Mouse (Mus musculus) myocyte (in vitro differentiated cells): Measurements from ENCODE around the gene Gm10382. TPM values are rescaled to one million over a fixed set of nuclear protein-coding genes. Genes with fewer than 3 reads are reported as not detected.

Experiments
- H3K27me3 ChIP-seq: one replicate; pipeline ENCODE4 v1.6.1; 2011; ENCODE audit not compliant: control insufficient read depth, insufficient read depth, insufficient read length
- H3K36me3 ChIP-seq: one replicate; pipeline ENCODE4 v1.6.1; 2011; ENCODE audit not compliant: control insufficient read depth, insufficient read depth
- H3K4me2 ChIP-seq: one replicate; pipeline ENCODE4 v1.6.1; 2011; ENCODE audit warnings: low read depth, control low read depth
- H3K4me3 ChIP-seq: one replicate; pipeline ENCODE4 v1.5.1; 2011; ENCODE audit warnings: mild to moderate bottlenecking, control low read depth, moderate library complexity
- H3K79me2 ChIP-seq: one replicate; pipeline ENCODE4 v1.6.1; 2011; ENCODE audit not compliant: control insufficient read depth, insufficient read depth
- H3ac ChIP-seq: one replicate; pipeline ENCODE4 v1.6.1; 2011; ENCODE audit not compliant: control insufficient read depth, insufficient read length
- CEBPB ChIP-seq: IDR thresholded peaks from 2 replicates; pipeline ENCODE4 v1.6.1; 2011; ENCODE audit warnings: mild to moderate bottlenecking, moderate library complexity; ENCODE audit not compliant: poor library complexity, insufficient read depth, severe bottlenecking
- E2F4 ChIP-seq: IDR thresholded peaks from one replicate; pipeline ENCODE4 v1.6.1; 2011; ENCODE audit warnings: mild to moderate bottlenecking, control low read depth, moderate library complexity; ENCODE audit not compliant: insufficient read depth
- MAX ChIP-seq: IDR thresholded peaks from one replicate; pipeline ENCODE4 v1.6.1; 2011; ENCODE audit warnings: low read depth, mild to moderate bottlenecking, control low read depth
- MYOD1 ChIP-seq, 3 experiments: IDR thresholded peaks; one replicate each; pipeline ENCODE4 v1.6.1; 2011; ENCODE audit warnings: control low read depth in 2 of 3, low read depth in 2 of 3, mild to moderate bottlenecking in 2 of 3, moderate library complexity in 1 of 3; ENCODE audit not compliant: insufficient read length in 2 of 3, control insufficient read depth in 1 of 3
- MYOG ChIP-seq, 3 experiments: IDR thresholded peaks; one replicate each; pipeline ENCODE4 v1.6.1; 2011; ENCODE audit warnings: control low read depth in 2 of 3, low read depth in 2 of 3, mild to moderate bottlenecking in 2 of 3; ENCODE audit not compliant: insufficient read length in 2 of 3, control insufficient read depth in 1 of 3, insufficient read depth in 1 of 3
- POLR2A ChIP-seq: IDR thresholded peaks from one replicate; pipeline ENCODE4 v1.6.1; 2011; ENCODE audit warnings: low read depth, mild to moderate bottlenecking, control low read depth, moderate library complexity; ENCODE audit not compliant: insufficient read length
- POLR2AphosphoS2 ChIP-seq: IDR thresholded peaks from one replicate; pipeline ENCODE4 v1.6.1; 2011; ENCODE audit warnings: low read depth, control low read depth; ENCODE audit not compliant: insufficient read length
- REST ChIP-seq: IDR thresholded peaks from one replicate; pipeline ENCODE4 v1.6.1; 2011; ENCODE audit warnings: mild to moderate bottlenecking, control low read depth, moderate library complexity; ENCODE audit not compliant: insufficient read depth, insufficient read length
- SRF ChIP-seq: IDR thresholded peaks from one replicate; pipeline ENCODE4 v1.6.1; 2011; ENCODE audit warnings: low read depth; ENCODE audit not compliant: control insufficient read depth, insufficient read length
- TCF12 ChIP-seq: IDR thresholded peaks from one replicate; pipeline ENCODE4 v1.6.1; 2011; ENCODE audit warnings: mild to moderate bottlenecking, control low read depth; ENCODE audit not compliant: poor library complexity, insufficient read depth, severe bottlenecking
- TCF3 ChIP-seq: IDR thresholded peaks from one replicate; pipeline ENCODE4 v1.6.1; 2011; ENCODE audit warnings: low read depth, control low read depth; ENCODE audit not compliant: insufficient read length
- USF1 ChIP-seq: IDR thresholded peaks from one replicate; pipeline ENCODE4 v1.6.1; 2011; ENCODE audit warnings: low read depth, mild to moderate bottlenecking, control low read depth, moderate library complexity
- polyA plus RNA-seq: library from polyadenylated mRNA; unstranded; fragments of >200 nt; fragmentation: generic; extraction: Trizol; gene quantifications from one replicate; pipeline ENCODE4 v1.2.1, GENCODE M21; 2012; ENCODE audit warnings: missing spikeins

Gm10382 gene
- polyA plus RNA-seq, result 1.9 TPM

DNA sequence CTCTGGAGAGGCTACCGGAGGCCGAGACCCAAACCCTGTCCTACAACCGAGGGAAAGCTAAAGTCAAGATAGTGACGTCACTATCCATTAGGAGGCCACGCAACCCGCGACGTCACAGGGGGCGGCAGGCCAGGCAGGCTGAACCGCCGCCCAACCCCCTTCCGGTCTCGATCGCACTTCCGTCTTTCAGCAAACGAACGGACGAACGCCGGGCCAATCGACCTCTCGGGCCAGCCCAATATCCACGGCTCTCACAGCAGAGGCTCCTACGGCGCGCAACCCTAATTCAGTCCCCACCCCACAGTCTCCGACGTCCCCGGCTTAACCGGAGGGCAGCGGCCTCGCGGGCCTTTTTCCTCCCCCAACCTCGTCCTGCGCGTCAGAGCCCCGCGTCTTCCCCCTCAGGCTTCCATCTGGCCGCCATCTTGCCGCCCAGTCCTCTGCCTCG, at the start of gene Gm10382:
Gene Gm10382 (plus strand): TSS at position 192 of the 448 bp plus-strand sequence.
- peak within 1 kb of the TSS; percentile 97 for H3K4me2 ChIP-seq
- peaks cover 29% of the 10 kb centered on the region for H3K36me3 ChIP-seq
- peaks cover 44% of the 10 kb centered on the region for H3K79me2 ChIP-seq
- peak within 1 kb of the TSS; percentile 100 for H3K4me3 ChIP-seq
- H3K27me3 ChIP-seq, result no peaks in the 10 kb centered on the region
- H3ac ChIP-seq, result peak within 1 kb of the TSS; percentile 93
- no peak for TF ChIP-seq TCF12
- TF ChIP-seq USF1, result no peak
- no peak for TF ChIP-seq E2F4
- TF ChIP-seq POLR2AphosphoS2, result peak; percentile 94
- TF ChIP-seq POLR2A, result peak; percentile 48

DNA sequence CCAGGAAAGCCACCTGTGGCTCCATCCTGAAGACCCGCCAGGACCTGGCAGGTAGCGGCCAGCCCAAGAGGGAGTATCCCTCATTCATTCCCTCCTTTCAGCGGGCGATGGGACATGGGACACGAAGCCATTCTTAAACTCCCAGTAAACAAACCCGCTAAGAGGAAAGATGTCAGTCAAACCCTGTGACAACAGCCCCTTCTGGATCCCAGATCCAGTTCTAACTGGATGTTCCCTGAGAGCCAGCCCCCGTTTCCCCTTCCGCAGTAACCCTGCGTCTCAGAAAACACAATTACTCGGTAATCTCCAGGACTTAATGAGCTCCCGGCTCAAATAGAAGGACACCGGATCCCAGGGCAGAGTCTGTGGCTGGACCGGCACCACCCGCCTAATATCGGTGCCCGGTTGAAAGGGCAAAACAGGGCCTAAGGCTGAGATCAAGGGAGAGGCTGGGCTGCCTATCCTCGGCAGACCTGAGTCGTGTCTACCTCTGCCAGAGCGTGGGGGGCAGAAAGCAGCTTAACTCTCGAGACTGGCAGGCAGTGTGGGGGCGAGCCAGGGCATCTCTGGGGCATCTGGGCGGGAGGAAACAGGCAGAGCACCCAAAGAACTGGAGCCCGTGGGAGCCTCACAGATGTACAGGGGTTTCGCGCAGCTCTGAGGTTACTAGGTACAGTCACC, 49.1 kb upstream of the Gm10382 start:
- peak overlapping the region; percentile 35 for H3ac ChIP-seq
- peaks cover 5% of the 10 kb centered on the region for H3K79me2 ChIP-seq
- H3K27me3 ChIP-seq, result no peaks in the 10 kb centered on the region
- TF ChIP-seq TCF3 (no peak), POLR2A (no peak), MAX (no peak), SRF (no peak), TCF12 (no peak), REST (no peak), E2F4 (no peak), POLR2AphosphoS2 (no peak), MYOG (IDR thresholded peaks at IDR 0.05; ENCODE audit: control insufficient read depth in 1 of 3, insufficient read depth in 1 of 3, insufficient read length in 2 of 3, low read depth in 2 of 3) (no peak), MYOD1 (IDR thresholded peaks at IDR 0.05; ENCODE audit: control insufficient read depth in 1 of 3, insufficient read length in 2 of 3, low read depth in 2 of 3) (no peak), USF1 (no peak)
- H3K4me3 ChIP-seq, result peak overlapping the region; percentile 71
- peak overlapping the region; percentile 77 for H3K4me2 ChIP-seq
- H3K36me3 ChIP-seq, result no peaks in the 10 kb centered on the region

DNA sequence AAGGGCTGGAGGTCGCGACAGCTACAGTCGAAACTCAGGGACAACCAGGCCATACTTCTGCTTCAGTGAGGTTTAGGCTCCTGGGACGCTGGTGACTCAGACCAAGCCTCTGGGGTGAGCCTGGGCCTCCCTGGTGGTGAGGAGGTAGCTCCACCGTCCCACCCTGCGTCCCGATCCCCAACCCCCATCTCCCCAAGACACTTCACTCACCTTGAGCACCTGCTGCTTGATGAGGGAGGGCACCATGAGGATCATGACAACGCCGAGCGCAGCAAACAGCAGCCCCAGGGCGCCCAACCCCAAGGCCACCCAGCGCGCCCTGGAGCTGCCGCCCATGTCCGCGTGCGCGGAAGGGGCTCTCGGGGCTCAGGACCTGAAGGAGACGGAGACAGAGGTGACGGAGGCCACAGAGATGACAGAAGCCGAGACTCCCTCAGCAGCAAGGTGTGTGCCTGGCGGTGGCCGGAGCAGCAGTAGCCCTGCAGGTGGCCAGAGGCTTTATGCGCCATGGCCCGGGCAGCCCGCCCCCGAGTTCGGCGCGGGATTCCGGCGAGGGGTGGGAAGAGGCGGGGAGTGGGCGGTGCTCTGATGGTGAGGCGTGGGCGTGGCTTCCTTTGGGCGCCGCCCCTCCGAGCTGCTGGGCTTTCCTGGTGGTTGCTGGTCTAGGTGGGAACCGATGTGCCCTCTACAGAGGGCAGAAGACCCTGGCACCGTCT, 48.4 kb upstream of the Gm10382 start, which contains the start of gene Scarb1:
Gene Scarb1 (minus strand): TSS at position 548 of the 716 bp plus-strand sequence.
- H3K4me2 ChIP-seq, result peak within 1 kb of the TSS; percentile 77

DNA sequence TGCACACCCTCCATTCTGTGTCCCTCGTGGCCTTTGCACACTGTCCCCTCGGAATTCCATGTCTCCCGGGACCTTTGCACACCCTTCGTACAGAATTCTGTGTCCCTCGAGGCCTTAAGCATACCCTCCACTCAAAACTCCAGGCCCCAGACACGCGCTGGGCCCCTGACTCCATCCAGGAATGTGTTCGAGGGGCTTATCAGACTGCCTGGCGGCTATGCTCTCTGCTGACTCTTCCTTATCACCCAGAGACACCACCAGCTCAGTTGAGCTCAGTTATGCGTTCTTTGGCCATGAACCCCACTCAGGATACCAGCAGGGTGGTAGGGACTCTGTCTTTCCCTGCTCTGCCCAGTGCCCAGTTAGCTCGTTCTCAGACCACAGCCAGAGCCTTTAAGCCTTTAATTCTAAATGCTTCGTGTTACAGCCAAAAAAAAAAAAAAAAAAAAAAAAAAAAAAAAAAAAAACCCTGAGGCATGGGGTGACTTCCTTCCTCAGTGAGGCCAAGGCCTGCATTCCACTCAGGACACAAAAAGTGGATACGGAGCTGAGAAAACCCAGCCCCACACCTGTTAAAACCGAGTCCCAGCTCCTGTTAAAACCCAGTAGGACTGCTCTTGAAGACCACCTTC, 47.5 kb upstream of the Gm10382 start:
- Histone ChIP-seq H3K27me3 (no peaks in the 10 kb centered on the region), H3K36me3 (no peaks in the 10 kb centered on the region), H3K4me3 (peak overlapping the region; percentile 71), H3K4me2 (peak overlapping the region; percentile 77), H3ac (no peak overlapping the region), H3K79me2 (peaks cover 5% of the 10 kb centered on the region)
- TF ChIP-seq POLR2A (no peak), MAX (no peak), POLR2AphosphoS2 (no peak), CEBPB (no peak), MYOD1 (IDR thresholded peaks at IDR 0.05; ENCODE audit: control insufficient read depth in 1 of 3, insufficient read length in 2 of 3, low read depth in 2 of 3) (no peak), E2F4 (no peak), SRF (no peak), TCF12 (no peak)

More for the DNA sequence above, 48.4 kb upstream of the Gm10382 start, which contains the start of gene Scarb1:
- TF ChIP-seq POLR2AphosphoS2, result peak; percentile 79
- no peak for TF ChIP-seq TCF12
- no peak for TF ChIP-seq SRF
- no peak for TF ChIP-seq TCF3
- TF ChIP-seq USF1, result no peak
- TF ChIP-seq E2F4, result no peak
- TF ChIP-seq POLR2A, result peak; percentile 82
- TF ChIP-seq MYOD1 (IDR thresholded peaks at IDR 0.05; ENCODE audit: control insufficient read depth in 1 of 3, insufficient read length in 2 of 3, low read depth in 2 of 3), result no peak
- no peak for TF ChIP-seq REST
- TF ChIP-seq MAX, result no peak
- no peak for TF ChIP-seq MYOG (IDR thresholded peaks at IDR 0.05; ENCODE audit: control insufficient read depth in 1 of 3, insufficient read depth in 1 of 3, insufficient read length in 2 of 3, low read depth in 2 of 3)
- TF ChIP-seq CEBPB, result no peak
- Histone ChIP-seq H3K27me3 (no peaks in the 10 kb centered on the region), H3K4me3 (peak within 1 kb of the TSS; percentile 71), H3ac (peak within 1 kb of the TSS; percentile 35), H3K79me2 (peaks cover 5% of the 10 kb centered on the region), H3K36me3 (no peaks in the 10 kb centered on the region)
